Mouse (Mus musculus): ENCODE data around the gene Ccdc88b.

- no peak for TF ChIP-seq CTCF (IDR thresholded peaks at IDR 0.05; ENCODE audit: low read depth, low read length)
- no peak for TF ChIP-seq POLR2A (IDR thresholded peaks at IDR 0.05; ENCODE audit: extremely low read depth, insufficient read depth, low read length)
These were observed 27.3 kb downstream of the Ccdc88b start for GRCm38 (mm10) chr19:6830556-6831316.
